Mouse (Mus musculus) MN1 (cell line): ENCODE measurements at regions not wholly inside any gene's neighbourhood (a gene's known extent, or its start where the extent isn't known, plus 50 kb on each side); places are given as distances from the start of the nearest gene placed in this dataset.

ENCODE experiments used
- DNase-seq: peaks from one replicate; pipeline ENCODE4 v3.0.0-alpha.2; 2016; ENCODE audit warnings: low spot score

DNA sequence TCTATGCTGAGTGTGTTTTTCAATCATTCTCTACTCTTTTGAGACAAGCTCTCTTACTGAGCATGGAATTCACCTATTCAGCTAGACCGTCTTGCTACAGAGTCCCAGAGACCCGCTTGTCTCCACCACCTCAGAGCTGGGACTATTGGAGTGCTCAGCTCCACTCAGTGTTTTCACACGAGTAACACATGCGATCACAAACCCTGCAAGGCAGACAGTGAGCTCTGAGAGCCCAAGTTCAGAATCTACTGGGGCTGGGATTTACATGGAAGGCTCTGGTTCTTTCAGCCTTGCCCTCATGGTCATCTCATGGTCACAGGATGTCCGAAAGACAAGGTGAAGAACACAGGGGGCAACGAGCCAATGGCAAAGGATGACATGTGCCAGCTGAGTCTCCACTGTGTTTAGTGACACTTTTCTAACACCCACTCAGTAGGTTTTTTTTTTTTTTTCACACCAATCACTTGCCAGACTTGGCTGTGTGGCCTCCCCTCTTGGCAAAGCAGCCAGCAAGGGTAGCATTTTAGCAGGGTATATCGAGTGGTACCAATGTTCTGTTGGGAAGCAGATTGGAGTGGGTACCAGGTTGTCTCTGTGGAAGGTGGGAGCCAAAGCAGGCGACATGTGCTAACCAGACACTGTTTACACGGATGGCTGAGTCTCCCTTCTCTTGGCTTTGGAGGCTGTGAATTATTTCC lies 51.2 kb upstream of the Gtsf1l start:
- DNase-seq: no peak

- peak; percentile 61 for DNase-seq
Measured at GRCm38 (mm10) chr2:163142762-163143388, 55.2 kb upstream of the Gtsf1l start.

DNA sequence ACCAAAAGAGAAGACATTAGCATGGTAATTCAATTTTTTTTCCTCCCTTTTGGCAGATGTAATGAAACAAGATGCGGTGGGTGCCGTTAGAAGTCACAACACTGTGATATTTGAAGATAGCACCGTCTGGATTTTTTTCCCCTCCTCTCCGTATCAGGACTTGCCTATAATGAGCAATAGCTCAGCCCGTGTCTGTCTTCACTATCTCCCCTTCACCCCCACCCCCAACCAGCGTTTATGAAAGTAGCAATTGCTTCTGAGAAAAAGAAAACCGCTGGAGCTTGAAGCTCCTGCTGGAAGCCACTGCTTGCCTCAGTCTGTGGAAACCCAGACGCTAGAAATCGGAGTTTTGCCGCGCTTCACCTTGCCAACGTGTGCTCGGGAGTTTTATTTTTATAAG lies 55.8 kb upstream of the Gtsf1l start:
- peak; percentile 21 for DNase-seq

- DNase-seq: no peak
Measured at GRCm38 (mm10) chr2:163146001-163146400, 56.9 kb upstream of the Tox2 start.

- DNase-seq: no peak
Measured at GRCm38 (mm10) chr2:163146481-163146880, 56.4 kb upstream of the Tox2 start.

DNA sequence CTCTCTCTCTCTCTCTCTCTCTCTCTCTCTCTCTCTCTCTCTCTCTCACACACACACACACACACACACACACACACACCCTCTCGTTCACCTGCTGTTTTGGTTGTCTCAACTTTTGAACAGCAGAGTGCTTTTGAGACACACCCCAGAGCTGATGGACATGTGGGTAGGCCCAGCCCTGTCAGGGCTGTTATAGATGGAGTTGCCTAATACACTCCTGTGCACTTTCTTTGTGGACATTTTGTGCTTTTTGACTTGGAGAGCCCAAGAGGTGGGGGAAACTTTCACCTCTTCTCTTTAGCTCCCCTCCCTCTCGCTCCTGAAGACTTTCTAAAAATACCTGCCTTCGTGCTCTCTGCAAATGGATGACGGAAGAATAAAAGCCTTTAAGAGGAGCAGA lies 55.5 kb upstream of the Tox2 start:
- DNase-seq: no peak

GRCm38 (mm10) chr2:163151016-163151415 lies 51.9 kb upstream of the Tox2 start:
- no peak for DNase-seq

- peak; percentile 94 for DNase-seq
Measured at GRCm38 (mm10) chr2:163152340-163153033, 50.4 kb upstream of the Tox2 start.
